Mouse (Mus musculus): ENCODE measurements around the gene Syngr2. TPM values are rescaled to one million over a fixed set of nuclear protein-coding genes. Genes with fewer than 3 reads are reported as not detected.
"Not testable (repeated sequence)": the region's sequence is repeated elsewhere in the genome, so short reads cannot be mapped to it uniquely, and the experiment has no call there.

Syngr2 gene
- total RNA-seq, 2 experiments from 2014 or later: 11.3 to 12.3 TPM

- DNase-seq (ENCODE audit: low spot score in 2 of 2): no peak
Observed at GRCm38 (mm10) chr11:117806781-117807180, 2.7 kb upstream of the Syngr2 start.

- peak; percentile 69 to 73 for DNase-seq (ENCODE audit: low spot score in 2 of 2)
Observed at GRCm38 (mm10) chr11:117810401-117811046, 1.1 kb downstream of the Syngr2 start.

GRCm38 (mm10) chr11:117813867-117814266, 4.4 kb downstream of the Syngr2 start:
- no peak for DNase-seq (ENCODE audit: low spot score in 2 of 2)

- DNase-seq (ENCODE audit: low spot score in 2 of 2): no peak
Observed at GRCm38 (mm10) chr11:117814704-117815366, 5.4 kb downstream of the Syngr2 start.

- not testable (repeated sequence) for DNase-seq (ENCODE audit: low spot score in 2 of 2)
Observed at GRCm38 (mm10) chr11:117815850-117816249, 6.4 kb downstream of the Syngr2 start.

GRCm38 (mm10) chr11:117816389-117816996, 7.0 kb downstream of the Syngr2 start:
- no peak for DNase-seq (ENCODE audit: low spot score in 2 of 2)

- no peak for DNase-seq (ENCODE audit: low spot score in 2 of 2)
Observed at GRCm38 (mm10) chr11:117819095-117819494, 9.6 kb downstream of the Syngr2 start.

GRCm38 (mm10) chr11:117820173-117820572, 10.7 kb downstream of the Syngr2 start:
- no peak for DNase-seq (ENCODE audit: low spot score in 2 of 2)

GRCm38 (mm10) chr11:117821868-117822267, 12.4 kb downstream of the Syngr2 start:
- no peak for DNase-seq (ENCODE audit: low spot score in 2 of 2)

- DNase-seq (ENCODE audit: low spot score in 2 of 2): no peak
Observed at GRCm38 (mm10) chr11:117822728-117823241, 13.3 kb downstream of the Syngr2 start.

GRCm38 (mm10) chr11:117823411-117823810, 13.9 kb downstream of the Syngr2 start:
- DNase-seq (ENCODE audit: low spot score in 2 of 2): no peak

- peak; percentile 86 for DNase-seq (ENCODE audit: low spot score in 2 of 2)
Observed at GRCm38 (mm10) chr11:117824060-117824969, 14.8 kb downstream of the Syngr2 start.

GRCm38 (mm10) chr11:117825333-117826101, 16.0 kb downstream of the Syngr2 start, which contains the start of the genes Afmid and Tk1:
Gene Afmid, plus strand, starts transcription at chr11:117825924.
Gene Tk1, minus strand, starts transcription at chr11:117826092.
- DNase-seq (ENCODE audit: low spot score in 2 of 2): peak; percentile 54 to 59

GRCm38 (mm10) chr11:117826164-117826563, 16.7 kb downstream of the Syngr2 start:
- no peak for DNase-seq (ENCODE audit: low spot score in 2 of 2)

- DNase-seq (ENCODE audit: low spot score in 2 of 2): no peak
Observed at GRCm38 (mm10) chr11:117826916-117827315, 17.4 kb downstream of the Syngr2 start.

GRCm38 (mm10) chr11:117827386-117827785, 17.9 kb downstream of the Syngr2 start:
- DNase-seq (ENCODE audit: low spot score in 2 of 2): no peak

GRCm38 (mm10) chr11:117828149-117828887, 18.9 kb downstream of the Syngr2 start:
- no peak for DNase-seq (ENCODE audit: low spot score in 2 of 2)

GRCm38 (mm10) chr11:117828888-117829604, 19.6 kb downstream of the Syngr2 start:
- no peak for DNase-seq (ENCODE audit: low spot score in 2 of 2)

Measured in layer of hippocampus, postnatal 10 days (tissue).